Mouse (Mus musculus): ENCODE data around the gene Fam114a2.

GRCm38 (mm10) chr11:57496462-57497039, 21.9 kb downstream of the Fam114a2 start:
- no peak for TF ChIP-seq GATA1 (IDR thresholded peaks at IDR 0.05; ENCODE audit: low read length)
- TF ChIP-seq TAL1 (IDR thresholded peaks at IDR 0.05; ENCODE audit: low read length) = no peak
